Mouse (Mus musculus) lung, postnatal 0 days (tissue): ENCODE measurements around the gene Wdr5. TPM values are rescaled to one million over a fixed set of nuclear protein-coding genes. Genes with fewer than 3 reads are reported as not detected.
"Not testable (repeated sequence)": the region's sequence is repeated elsewhere in the genome, so short reads cannot be mapped to it uniquely, and the experiment has no call there.

Source experiments
- ATAC-seq: fragments of 200-750 bp; cut with Nextera tagmentation; 2 replicates; pipeline ENCODE4 v1.8.0; 2017; ENCODE audit warnings: moderate library complexity
- DNase-seq: peaks from one replicate; pipeline ENCODE4 v3.0.0-alpha.2; 2016; ENCODE audit warnings: low spot score
- H3K27ac ChIP-seq: fragments of 300-500 bp; sonication (generic); 2 replicates; pipeline ENCODE4 v1.5.1; 2014; ENCODE audit warnings: antibody characterized with exemption, mild to moderate bottlenecking, low read length, mixed read lengths
- H3K27me3 ChIP-seq: fragments of 300-500 bp; sonication (generic); replicated peaks from 2 replicates; pipeline ENCODE4 v1.6.1; 2014; ENCODE audit warnings: low read length, mixed read lengths; ENCODE audit not compliant: insufficient read depth
- H3K36me3 ChIP-seq: fragments of 300-500 bp; sonication (generic); 2 replicates; pipeline ENCODE4 v1.6.1; 2014; ENCODE audit warnings: low read length, mixed read lengths; ENCODE audit not compliant: insufficient read depth
- H3K4me1 ChIP-seq: fragments of 300-500 bp; sonication (generic); 2 replicates; pipeline ENCODE4 v1.6.1; 2014; ENCODE audit warnings: antibody characterized with exemption, low read depth, low read length, mixed read lengths; ENCODE audit not compliant: insufficient read depth
- H3K4me2 ChIP-seq: fragments of 300-500 bp; sonication (generic); replicated peaks from 2 replicates; pipeline ENCODE4 v1.6.1; 2014; ENCODE audit warnings: low read depth, mild to moderate bottlenecking, low read length, moderate library complexity, mixed read lengths
- H3K4me3 ChIP-seq: fragments of 300-500 bp; sonication (generic); 2 replicates; pipeline ENCODE4 v1.5.1; 2014; ENCODE audit warnings: low read depth, low read length
- H3K9ac ChIP-seq: fragments of 300-500 bp; sonication (generic); replicated peaks from 2 replicates; pipeline ENCODE4 v1.6.1; 2014; ENCODE audit warnings: low read depth, mild to moderate bottlenecking
- H3K9me3 ChIP-seq: fragments of 300-500 bp; sonication (generic); 2 replicates; pipeline ENCODE4 v1.6.1; 2016; ENCODE audit warnings: low read length, mixed read lengths
- CTCF ChIP-seq: IDR thresholded peaks from 2 replicates; pipeline ENCODE4 v1.5.1; 2016; ENCODE audit warnings: antibody characterized with exemption, mild to moderate bottlenecking
- EP300 ChIP-seq: IDR thresholded peaks from 2 replicates; pipeline ENCODE4 v1.6.1; 2016; ENCODE audit warnings: antibody characterized with exemption, mild to moderate bottlenecking, control low read depth
- WGBS: fragments of 180-500 bp; shearing (Covaris S2); extraction: QIAGEN DNeasy Blood & Tissue Kit; methylation state at CpG from one replicate; pipeline ENCODE4 v1.1.7; 2014; 5-methylcytosine and 5-hydroxymethylcytosine counted together
- polyA plus RNA-seq: library from polyadenylated mRNA; unstranded; fragments of >200 nt; fragmentation: Nextera tagmentation; extraction: Ambion mirVana; gene quantifications from 2 replicates; pipeline ENCODE4 v1.2.1, GENCODE M21; 2015

The Wdr5 gene
- polyA plus RNA-seq, 1 experiment from 2014 or later = 20.5 TPM

GRCm38 (mm10) chr2:27538455-27539330 lies 23.7 kb downstream of the Wdr5 start:
- not testable (repeated sequence) for H3K4me3 ChIP-seq, H3K9me3 ChIP-seq, H3K9ac ChIP-seq, DNase-seq, H3K27me3 ChIP-seq, H3K4me1 ChIP-seq, ATAC-seq, H3K27ac ChIP-seq, H3K4me2 ChIP-seq
- 0 out of 2 replicates have a peak, but pooled peaks have one; percentile 5 for TF ChIP-seq CTCF
- WGBS = 60% methylated on average over 5 of the region's 5 CpGs
- H3K36me3 ChIP-seq = peaks cover 14% of the 10 kb centered on the region; the same call in 1 of the 2 replicates

DNA sequence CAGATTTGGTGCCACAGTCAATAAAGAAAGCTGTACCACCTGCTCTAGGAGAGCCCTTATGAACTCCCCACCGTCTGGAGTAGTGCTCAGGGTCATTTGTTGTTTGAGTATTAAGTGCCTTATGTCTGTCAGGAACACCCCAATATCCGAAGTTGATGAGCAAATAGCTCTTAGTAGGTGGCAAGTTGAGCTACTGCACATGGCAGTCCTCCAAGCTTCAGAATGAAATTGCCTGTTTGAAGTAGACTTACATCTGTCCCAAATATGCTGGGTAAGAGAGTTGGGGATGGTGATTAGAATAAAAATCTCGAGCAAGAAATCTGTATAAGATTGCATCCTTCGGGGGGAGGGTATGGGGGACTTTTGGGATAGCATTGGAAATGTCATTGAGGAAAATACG lies 24.4 kb downstream of the Wdr5 start:
- H3K4me2 ChIP-seq = no peak overlapping the region
- no peaks in the 10 kb centered on the region for H3K9me3 ChIP-seq
- H3K27me3 ChIP-seq = no peaks in the 10 kb centered on the region
- peaks cover 9% of the 10 kb centered on the region; the same call in 1 of the 2 replicates for H3K4me1 ChIP-seq
- ATAC-seq (no peak), DNase-seq (peak; percentile 65)
- no peak overlapping the region for H3K4me3 ChIP-seq
- TF ChIP-seq CTCF (no peak), EP300 (no peak)
- peaks cover 13% of the 10 kb centered on the region; the same call in 1 of the 2 replicates for H3K36me3 ChIP-seq
- H3K9ac ChIP-seq = no peak overlapping the region
- no peak overlapping the region for H3K27ac ChIP-seq
- 9% methylated on average over 5 of the region's 5 CpGs for WGBS

DNA sequence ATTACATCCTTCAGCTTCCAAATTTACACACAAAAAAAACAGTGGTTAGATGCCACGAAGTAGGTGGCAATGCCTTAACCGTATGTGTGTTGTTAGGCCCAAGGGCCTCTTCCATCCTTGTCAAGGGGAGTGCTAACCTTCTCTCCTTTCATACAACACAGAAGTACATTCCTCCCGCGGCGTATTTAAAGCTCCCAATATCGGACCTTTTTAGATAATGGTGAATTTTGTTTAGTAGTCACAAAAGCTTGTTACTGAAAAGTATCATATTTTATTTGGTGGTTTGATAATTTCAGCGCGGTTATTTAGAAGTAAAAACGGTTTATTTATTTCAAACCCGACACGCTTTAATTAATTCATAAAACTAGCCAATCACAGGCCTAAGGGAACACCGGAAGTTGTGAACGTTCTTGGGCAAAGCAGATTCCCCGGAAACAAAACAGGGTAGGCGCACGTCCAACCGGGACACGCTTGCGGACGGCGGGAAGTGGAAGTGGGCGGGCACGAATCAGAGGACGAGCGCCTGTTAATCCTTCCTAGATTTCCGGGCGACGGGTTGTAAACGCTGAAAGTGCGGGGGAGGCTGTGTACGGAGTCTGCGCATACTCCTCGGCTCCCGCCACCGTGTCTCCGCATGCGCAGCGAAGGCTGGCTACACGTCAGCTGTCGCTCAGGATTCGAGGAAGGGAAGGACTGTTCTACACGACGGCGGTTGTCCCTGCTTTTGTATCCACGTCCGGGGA lies 25.0 kb downstream of the Wdr5 start:
- Histone ChIP-seq H3K4me1 (peaks cover 9% of the 10 kb centered on the region; the same call in 1 of the 2 replicates), H3K27me3 (no peaks in the 10 kb centered on the region), H3K4me3 (peak overlapping the region; percentile 36), H3K9me3 (no peaks in the 10 kb centered on the region), H3K9ac (peak overlapping the region; percentile 48), H3K4me2 (peak overlapping the region; percentile 55), H3K27ac (peak overlapping the region; percentile 82), H3K36me3 (peaks cover 10% of the 10 kb centered on the region; the same call in 1 of the 2 replicates)
- ATAC-seq = peak; percentile 98
- DNase-seq = peak; percentile 100
- 2% methylated on average over 46 of the region's 46 CpGs for WGBS
- TF ChIP-seq CTCF = no peak
- peak; percentile 71; the same call in 1 of the 2 replicates for TF ChIP-seq EP300

DNA sequence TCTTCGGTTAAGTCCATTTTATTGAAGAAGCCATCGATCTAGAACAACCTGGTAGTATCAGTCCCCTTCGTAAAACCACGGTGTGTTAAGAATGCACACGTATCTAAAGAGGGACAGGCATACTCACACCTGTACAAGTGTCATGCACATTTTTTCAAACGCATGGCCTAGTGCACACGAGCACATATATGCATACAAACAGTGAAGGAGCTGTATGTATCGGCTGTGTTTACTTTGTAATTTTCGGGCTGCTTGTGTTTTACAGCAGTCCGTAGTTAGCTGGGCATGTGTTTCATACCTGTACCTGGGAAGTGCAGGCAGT lies 25.5 kb downstream of the Wdr5 start:
- Histone ChIP-seq H3K4me1 (peaks cover 9% of the 10 kb centered on the region; the same call in 1 of the 2 replicates), H3K4me3 (peak overlapping the region; percentile 36), H3K4me2 (peak overlapping the region; percentile 55), H3K36me3 (peaks cover 5% of the 10 kb centered on the region; the same call in 1 of the 2 replicates), H3K27me3 (no peaks in the 10 kb centered on the region), H3K27ac (peak overlapping the region; percentile 82), H3K9me3 (no peaks in the 10 kb centered on the region), H3K9ac (peak overlapping the region; percentile 27; the same call in 1 of the 2 replicates)
- TF ChIP-seq EP300 (no peak), CTCF (no peak)
- peak; percentile 0; the same call in 1 of the 2 replicates for ATAC-seq
- WGBS = 15% methylated on average over 10 of the region's 10 CpGs
- DNase-seq = no peak

DNA sequence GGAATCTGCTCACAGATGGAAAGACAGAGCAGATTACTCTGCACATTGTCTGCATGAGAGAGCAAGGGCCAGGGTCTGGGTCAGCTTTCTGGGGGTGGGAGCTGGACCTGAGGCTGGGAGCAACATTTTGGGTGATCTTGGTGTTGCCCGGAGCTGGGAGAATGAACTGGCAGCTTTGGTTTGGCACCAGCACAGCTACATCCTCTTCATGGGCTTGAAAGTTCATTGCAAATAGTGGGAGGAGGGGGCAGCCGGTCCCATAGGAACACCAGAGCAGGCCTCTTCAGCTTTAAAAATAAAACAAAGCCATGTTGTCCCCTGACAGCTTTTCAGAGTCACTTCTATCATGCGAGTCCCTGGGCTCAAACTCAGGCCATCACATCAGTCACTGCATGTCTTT lies 26.3 kb downstream of the Wdr5 start:
- DNase-seq = no peak
- Histone ChIP-seq H3K27me3 (no peaks in the 10 kb centered on the region), H3K27ac (peak overlapping the region; percentile 82; the same call in 1 of the 2 replicates), H3K36me3 (no peaks in the 10 kb centered on the region), H3K4me1 (peaks cover 9% of the 10 kb centered on the region; the same call in 1 of the 2 replicates), H3K9me3 (no peaks in the 10 kb centered on the region), H3K4me2 (peak overlapping the region; percentile 55), H3K4me3 (no peak overlapping the region), H3K9ac (no peak overlapping the region)
- no peak for ATAC-seq
- 48% methylated on average over 3 of the region's 3 CpGs for WGBS
- TF ChIP-seq EP300 (no peak), CTCF (no peak)

GRCm38 (mm10) chr2:27544613-27545012 lies 29.7 kb downstream of the Wdr5 start:
- DNase-seq = no peak
- Histone ChIP-seq H3K36me3 (no peaks in the 10 kb centered on the region), H3K4me1 (peaks cover 4% of the 10 kb centered on the region; the same call in 1 of the 2 replicates), H3K4me2 (no peak overlapping the region), H3K27ac (no peak overlapping the region), H3K9ac (no peak overlapping the region), H3K4me3 (no peak overlapping the region), H3K9me3 (no peaks in the 10 kb centered on the region), H3K27me3 (no peaks in the 10 kb centered on the region)
- no peak for TF ChIP-seq EP300
- no peak for ATAC-seq
- WGBS = 70% methylated on average over 6 of the region's 6 CpGs

DNA sequence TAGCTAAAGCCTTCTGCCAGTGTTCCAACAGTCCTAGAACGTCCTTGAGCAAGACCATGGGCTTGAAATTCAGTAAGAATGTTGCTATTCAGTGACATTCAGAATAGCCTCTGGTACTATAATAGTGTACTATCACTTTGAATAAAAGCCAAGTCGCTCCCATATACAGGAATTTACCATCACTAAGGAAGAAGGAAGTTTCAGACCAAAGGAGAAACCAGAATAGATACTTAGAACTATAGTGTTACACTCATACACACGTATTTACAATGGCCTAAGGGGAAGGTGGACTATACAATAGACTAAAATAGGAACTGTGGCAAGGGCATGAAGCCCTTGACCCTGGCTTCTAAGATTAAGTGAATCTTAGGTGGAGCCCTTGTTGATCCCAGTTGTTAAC lies 30.6 kb downstream of the Wdr5 start:
- DNase-seq, H3K4me2 ChIP-seq, H3K9me3 ChIP-seq, H3K4me1 ChIP-seq, H3K27me3 ChIP-seq, ATAC-seq, H3K4me3 ChIP-seq, H3K36me3 ChIP-seq, H3K9ac ChIP-seq, H3K27ac ChIP-seq: not testable (repeated sequence)
- WGBS = 63% methylated on average over 3 of the region's 3 CpGs

DNA sequence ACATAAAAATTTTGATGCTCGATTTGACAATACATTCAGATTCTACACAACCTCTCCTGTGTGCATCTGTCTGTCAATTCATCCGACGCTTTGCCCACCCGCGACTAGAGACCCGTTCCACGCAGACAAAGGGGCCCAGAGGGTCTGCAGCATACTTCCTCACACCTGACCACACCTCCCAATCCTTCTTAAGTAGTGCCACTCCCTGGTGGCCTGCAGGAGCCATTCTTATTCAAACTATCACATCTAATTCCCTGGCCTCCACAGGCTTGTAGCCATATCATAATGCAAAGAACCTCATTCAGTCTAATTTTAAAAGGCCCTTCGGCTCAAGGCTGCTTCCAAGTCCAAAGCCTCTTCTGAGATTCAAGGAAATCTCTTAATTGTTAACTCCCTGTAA lies 31.1 kb downstream of the Wdr5 start:
- not testable (repeated sequence) for H3K4me3 ChIP-seq, H3K36me3 ChIP-seq, DNase-seq, H3K9ac ChIP-seq, H3K4me1 ChIP-seq, H3K27me3 ChIP-seq, H3K27ac ChIP-seq, ATAC-seq, H3K9me3 ChIP-seq, H3K4me2 ChIP-seq
- WGBS = 91% methylated on average over 8 of the region's 8 CpGs
